Mouse (Mus musculus) layer of hippocampus, adult 2 months (tissue): ENCODE data around the gene Nkx3-2. TPM values are rescaled to one million over a fixed set of nuclear protein-coding genes. Genes with fewer than 3 reads are reported as not detected.

Experiments
- DNase-seq, 2 experiments: peaks; one replicate each; pipeline ENCODE4 v3.0.0; 2022; ENCODE audit warnings: low spot score in 2 of 2
- H3K27ac ChIP-seq: fragments of 200-600 bp; 2 replicates; pipeline ENCODE4 v1.8.1; 2022
- H3K4me3 ChIP-seq: fragments of 200-600 bp; 2 replicates; pipeline ENCODE4 v1.8.1; 2022; ENCODE audit warnings: mild to moderate bottlenecking
- CTCF ChIP-seq: fragments of 200-600 bp; conservative IDR thresholded peaks from 2 replicates; pipeline ENCODE4 v1.8.1; 2022; ENCODE audit warnings: antibody characterized with exemption, mild to moderate bottlenecking, moderate library complexity
- total RNA-seq, 2 experiments: library from RNA; stranded (reverse); gene quantifications; 2 replicates each; pipeline ENCODE4 v1.2.3; 2021

The Nkx3-2 gene
- total RNA-seq, 2 experiments from 2014 or later: not detected

DNA sequence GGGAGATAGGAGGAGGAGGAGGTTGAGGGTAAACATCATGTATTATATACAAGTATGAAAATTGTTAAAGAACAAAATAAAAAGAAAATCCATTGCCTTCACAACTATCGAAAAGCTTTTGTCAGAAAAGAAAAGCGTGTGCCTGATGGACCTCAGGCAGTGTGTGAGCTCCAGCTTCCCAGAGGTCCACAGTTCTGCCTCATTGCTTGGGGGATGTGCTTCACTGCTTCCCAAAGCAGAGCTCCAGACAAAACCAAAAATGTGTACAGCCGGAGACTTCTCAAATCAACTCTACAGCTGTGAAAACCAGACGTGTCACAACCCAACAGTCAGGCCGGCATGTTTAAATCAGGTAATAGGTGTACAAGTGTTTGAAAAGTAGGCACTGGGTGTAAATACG, 38.7 kb downstream of the Nkx3-2 start:
- DNase-seq: no peak
- no peak overlapping the region for H3K4me3 ChIP-seq
- no peak for TF ChIP-seq CTCF
- H3K27ac ChIP-seq: no peak overlapping the region

Other genes with a start within 250 kb of the Nkx3-2 start
- gene Rab28, start 56.3 kb downstream of the Nkx3-2 start, total RNA-seq: 10 to 100 TPM; 80.5 to 87.3 TPM
- 10 to 100 TPM; 38.7 to 43.1 TPM for gene Bod1l, start 79.8 kb upstream of the Nkx3-2 start, total RNA-seq